Mouse (Mus musculus) liver, postnatal 0 days (tissue): ENCODE measurements around the gene Meis2.

Experiments used
- CTCF ChIP-seq: sonication (generic); IDR thresholded peaks from 2 replicates; pipeline ENCODE4 v1.5.1; 2016; ENCODE audit warnings: antibody characterized with exemption, low read depth
- EP300 ChIP-seq: IDR thresholded peaks from 2 replicates; pipeline ENCODE4 v1.6.1; 2016; ENCODE audit warnings: antibody characterized with exemption, low read depth, mild to moderate bottlenecking

GRCm38 (mm10) chr2:116065057-116065456 lies 582 bp downstream of the Meis2 start:
- no peak for TF ChIP-seq CTCF
- no peak for TF ChIP-seq EP300
